Mouse (Mus musculus) kidney, adult 2 months (tissue): ENCODE results near the gene Mbd5.

Experiments used
- CTCF ChIP-seq: fragments of 200-500 bp; conservative IDR thresholded peaks from 2 replicates; pipeline ENCODE4 v1.5.1; 2011; ENCODE audit warnings: low read depth, mild to moderate bottlenecking, control low read depth, low read length, moderate library complexity, mixed read lengths; ENCODE audit not compliant: insufficient read depth, insufficient read length
- POLR2A ChIP-seq: fragments of 200-500 bp; IDR thresholded peaks from one replicate; pipeline ENCODE4 v1.6.1; 2011; ENCODE audit warnings: low read depth, low read length, control low read depth

- TF ChIP-seq POLR2A (no peak), CTCF (no peak)
These were observed 91.2 kb downstream of the Mbd5 start for GRCm38 (mm10) chr2:49040481-49040880.
